Mouse (Mus musculus): ENCODE measurements around the gene Cntnap5b. TPM values are rescaled to one million over a fixed set of nuclear protein-coding genes. Genes with fewer than 3 reads are reported as not detected.
"Not testable (repeated sequence)": the region's sequence is repeated elsewhere in the genome, so short reads cannot be mapped to it uniquely, and the experiment has no call there.

The Cntnap5b gene
- 10 to 100 TPM; 17.0 to 17.3 TPM for total RNA-seq (2021)
- long read RNA-seq, experiment 1, partial matches to known transcripts: 0 of 3 reads
- long read RNA-seq, experiment 1, other reads (novel, unspliced or antisense): 3 of 3 reads
- long read RNA-seq, experiment 2, partial matches to known transcripts: 0 of 1 reads
- long read RNA-seq, experiment 2, other reads (novel, unspliced or antisense): 1 of 1 reads

DNA sequence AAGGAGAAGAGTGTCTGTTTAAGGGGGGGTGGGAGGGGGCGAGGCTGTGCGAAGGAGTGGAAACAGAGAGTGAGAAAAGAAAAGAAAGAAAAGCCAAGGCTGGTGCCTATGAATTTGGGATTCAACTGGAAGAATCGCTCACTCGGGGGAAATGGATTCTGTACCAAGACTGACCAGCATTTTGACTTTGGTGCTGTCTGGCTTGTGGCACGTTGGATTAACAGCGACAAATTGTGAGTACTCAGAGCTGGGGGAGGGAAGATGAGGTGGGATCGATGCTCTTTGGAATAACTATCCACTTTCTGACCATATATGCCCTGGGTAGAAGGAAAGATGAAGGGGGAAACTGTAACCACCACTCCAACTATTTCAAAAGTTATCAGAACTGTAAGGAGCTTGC lies at the start of gene Cntnap5b:
TSS of gene Cntnap5b (plus strand) at position 152 of the 400 bp plus-strand sequence.
- DNase-seq (ENCODE audit: low spot score in 2 of 2): no peak

DNA sequence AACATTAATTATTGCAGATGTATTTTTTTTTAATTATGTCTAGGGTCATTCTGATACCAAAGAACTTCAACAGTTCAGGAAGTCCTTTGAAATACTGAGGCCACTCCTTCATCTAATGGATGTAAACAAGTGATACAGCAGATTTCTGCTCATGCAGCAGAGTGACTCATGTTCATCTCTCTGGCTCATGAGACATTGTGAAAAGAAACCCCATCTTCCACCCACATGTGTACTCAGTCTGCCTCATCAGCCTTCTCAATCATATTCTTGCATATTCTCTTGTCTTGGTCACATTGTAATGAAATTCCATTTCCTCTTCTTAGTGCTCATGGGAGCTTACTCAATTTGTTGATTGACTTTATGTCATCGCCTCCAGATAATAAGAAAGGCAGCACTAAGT lies 12.6 kb upstream of the Cntnap5b start:
- no peak for DNase-seq (ENCODE audit: low spot score in 2 of 2)

DNA sequence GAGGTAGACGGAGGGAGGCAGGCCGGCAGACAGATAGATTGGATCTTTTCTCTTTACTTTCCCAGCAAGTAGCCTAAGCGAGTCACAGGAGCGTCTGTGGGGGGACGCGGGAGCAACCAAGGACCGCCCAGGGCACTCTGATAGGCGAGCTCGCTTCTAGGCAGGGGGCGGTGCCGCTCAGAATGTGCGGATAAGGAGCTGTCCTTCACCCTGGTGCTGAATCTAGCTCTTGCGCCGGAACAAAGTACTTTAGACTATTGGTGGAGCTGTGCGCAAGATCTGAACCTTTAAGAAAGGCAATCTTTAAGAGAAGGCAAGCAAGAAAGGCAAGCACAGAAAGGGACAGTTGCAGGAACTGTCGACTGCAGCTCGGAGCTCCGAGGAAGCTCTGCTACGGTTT lies 382 bp upstream of the Cntnap5b start:
- DNase-seq (ENCODE audit: low spot score in 2 of 2): peak; percentile 53 to 68

DNA sequence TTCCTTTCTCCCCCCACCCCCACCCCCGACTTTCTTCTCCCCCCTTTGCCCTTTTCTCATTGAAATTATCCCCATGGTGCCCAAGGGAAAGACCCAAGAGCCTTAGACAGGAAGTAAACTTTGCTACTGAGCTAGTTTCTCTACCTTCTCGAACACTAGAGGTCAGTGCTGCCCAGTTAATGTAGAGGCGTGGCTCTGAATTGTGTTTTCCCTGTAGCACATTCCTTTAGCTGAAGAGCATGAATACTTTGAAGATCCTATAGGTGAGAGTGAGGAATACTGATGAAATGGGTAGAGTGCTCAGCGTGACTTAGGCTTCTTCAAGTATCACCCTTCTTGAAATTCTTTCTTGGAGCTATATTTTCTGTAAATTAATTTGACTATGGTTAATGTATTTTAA lies 1.6 kb downstream of the Cntnap5b start:
- peak; percentile 59 to 67 for DNase-seq (ENCODE audit: low spot score in 2 of 2)

DNA sequence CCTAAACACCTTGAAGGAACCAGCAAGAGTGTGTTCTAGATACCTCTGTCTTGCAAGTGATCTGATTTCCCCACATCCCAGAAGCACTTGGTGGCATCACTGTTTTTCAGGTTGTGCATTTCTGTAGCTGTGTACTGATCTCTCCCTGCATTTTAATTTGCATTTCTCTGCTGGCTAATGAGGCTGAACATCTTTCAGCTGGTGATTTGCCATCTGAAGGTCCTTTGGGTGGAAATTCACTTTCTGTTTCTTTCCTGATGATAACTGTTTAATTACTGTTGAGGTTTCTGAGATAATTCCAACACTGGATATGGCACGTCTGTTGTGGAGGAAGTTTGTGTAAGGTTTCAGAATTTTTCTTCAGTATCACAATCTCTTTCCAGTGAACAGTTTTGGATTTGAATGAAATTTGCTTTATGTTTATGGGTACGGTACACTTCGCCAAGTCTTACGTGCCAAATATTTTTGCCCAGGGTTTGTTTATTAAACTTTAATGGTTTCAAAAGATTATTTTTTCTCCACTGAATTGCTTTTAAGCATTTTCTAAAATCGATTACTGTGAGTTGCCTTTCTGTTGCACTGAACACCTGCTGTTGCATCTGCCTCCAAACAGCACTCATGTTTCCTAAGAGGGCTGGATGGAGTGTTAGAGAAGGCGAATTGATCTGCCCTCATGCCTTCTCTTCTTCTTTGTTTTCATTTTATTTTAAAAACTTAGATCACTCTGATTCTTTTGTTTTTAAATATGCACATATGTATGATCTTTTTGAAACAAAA lies 41.0 kb downstream of the Cntnap5b start:
- no peak for DNase-seq (ENCODE audit: low spot score in 2 of 2)

DNA sequence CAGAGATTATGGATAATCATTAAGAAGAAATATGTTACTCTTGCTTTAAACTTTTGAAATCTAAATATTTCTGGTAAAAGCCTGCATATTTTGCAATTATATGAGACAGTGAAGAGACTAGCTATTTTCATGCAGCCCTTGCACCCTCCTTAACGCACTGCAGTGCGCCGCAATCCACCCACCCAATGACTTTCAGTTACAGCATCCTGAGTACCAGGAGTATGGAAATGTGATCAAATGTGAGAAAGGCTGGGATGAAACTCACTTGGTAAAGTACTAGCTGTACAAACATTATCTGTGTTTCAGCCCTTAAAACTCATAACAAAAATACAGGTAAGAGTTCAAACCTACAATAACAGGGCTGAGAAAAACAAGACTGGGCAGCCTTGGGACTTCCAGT lies 99.8 kb downstream of the Cntnap5b start:
- DNase-seq (ENCODE audit: low spot score in 2 of 2): peak in 1 of 2 experiments; percentile 5

DNA sequence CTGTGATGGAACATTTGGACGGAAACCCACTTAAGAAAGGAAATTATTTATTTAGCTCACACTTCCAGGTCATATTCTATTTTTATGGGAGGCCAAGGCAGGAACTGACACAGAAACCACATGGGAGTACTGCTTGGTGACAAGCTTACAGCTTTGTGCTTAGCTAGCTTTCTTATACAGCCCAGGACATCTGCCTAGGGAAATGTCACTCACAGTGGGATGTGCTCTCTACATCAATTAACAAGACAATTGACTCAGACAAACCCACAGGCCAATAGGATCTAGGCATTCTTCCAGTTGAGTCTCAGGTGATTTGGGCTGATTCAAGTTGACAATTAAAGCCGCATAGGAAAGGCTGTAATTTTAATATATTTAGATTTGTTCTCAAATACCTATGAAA lies 135.2 kb downstream of the Cntnap5b start:
- no peak for DNase-seq (ENCODE audit: low spot score in 2 of 2)

DNA sequence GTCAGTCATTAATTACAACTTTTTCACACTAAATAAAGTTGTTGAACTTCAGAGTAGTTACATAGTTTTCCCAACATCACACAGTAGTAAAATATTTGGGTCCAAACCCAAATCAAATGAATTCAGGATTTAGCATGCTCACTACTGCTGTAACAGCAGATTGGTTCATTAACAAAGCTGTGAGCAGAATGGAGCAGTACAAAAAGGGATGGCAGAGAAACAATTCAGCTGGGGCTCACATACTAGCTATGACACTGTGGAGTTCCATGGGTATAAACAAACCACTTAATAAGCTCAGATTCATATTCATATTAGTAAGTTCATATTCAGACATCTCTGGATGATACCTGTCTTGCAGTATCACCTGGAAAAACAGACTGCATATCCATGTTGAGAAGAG lies 170.9 kb downstream of the Cntnap5b start:
- no peak for DNase-seq (ENCODE audit: low spot score in 2 of 2)

DNA sequence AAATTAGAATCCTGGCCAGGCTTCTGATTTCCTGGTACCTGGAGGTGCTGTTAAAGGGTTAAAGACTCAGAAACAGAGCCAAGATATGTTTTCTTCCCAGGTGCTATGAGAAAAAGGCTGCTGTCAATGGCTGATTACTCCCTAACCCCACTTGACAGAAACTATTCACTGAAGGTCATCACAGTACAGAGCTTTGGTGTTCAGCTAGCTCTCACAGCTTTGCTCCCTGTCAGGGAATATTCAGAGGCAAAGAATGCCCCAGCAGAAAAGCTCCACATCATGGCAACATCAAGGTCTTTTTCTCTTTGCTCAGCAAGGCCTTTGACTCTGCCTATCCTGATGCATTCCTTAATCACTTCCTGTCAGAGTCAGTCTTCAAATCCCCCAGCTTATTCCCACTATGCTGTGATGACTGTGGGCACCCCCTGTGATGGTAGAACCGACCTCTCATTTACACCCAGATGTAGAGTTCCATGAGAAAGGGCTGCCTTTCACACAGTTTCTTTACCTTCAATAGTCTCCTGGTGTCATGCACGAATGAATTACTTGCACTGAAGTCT lies 186.9 kb downstream of the Cntnap5b start:
- no peak for DNase-seq (ENCODE audit: low spot score in 2 of 2)

DNA sequence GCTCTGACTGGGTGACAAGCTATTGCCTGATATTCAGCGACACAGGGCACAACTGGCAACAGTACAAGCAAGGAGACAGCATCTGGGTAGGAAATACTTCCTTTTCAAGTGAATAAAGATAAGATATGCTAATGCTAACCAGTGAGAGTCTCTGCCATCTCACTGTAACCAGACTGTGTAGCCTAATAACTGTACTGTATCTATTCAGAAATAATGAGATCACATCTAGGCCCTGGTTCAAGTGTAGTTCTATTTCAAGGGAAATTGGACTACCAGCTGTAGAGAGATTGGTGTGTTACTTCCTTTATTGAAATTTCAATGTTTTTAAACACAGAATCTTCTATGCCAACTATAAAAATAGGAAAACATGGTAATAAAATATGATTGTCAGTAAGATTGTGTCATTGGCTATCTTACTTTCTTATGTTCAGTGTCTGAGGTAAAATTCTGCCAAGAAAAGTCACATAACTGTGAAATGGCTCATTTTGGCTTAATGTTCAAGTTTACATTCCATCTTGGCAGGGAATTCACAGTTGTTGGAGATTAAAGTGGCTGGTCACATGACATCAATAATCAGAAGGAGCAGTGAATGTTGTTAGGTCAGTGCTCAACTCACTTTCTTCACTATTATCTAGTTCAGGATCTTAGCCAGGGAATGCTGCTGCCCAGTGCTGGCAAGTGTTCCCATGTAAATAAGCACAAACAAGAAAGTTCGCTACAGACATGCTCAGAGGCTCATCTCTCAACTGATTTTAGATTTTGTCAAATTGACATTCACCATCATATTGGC lies 194.9 kb downstream of the Cntnap5b start:
- no peak for DNase-seq (ENCODE audit: low spot score in 2 of 2)

DNA sequence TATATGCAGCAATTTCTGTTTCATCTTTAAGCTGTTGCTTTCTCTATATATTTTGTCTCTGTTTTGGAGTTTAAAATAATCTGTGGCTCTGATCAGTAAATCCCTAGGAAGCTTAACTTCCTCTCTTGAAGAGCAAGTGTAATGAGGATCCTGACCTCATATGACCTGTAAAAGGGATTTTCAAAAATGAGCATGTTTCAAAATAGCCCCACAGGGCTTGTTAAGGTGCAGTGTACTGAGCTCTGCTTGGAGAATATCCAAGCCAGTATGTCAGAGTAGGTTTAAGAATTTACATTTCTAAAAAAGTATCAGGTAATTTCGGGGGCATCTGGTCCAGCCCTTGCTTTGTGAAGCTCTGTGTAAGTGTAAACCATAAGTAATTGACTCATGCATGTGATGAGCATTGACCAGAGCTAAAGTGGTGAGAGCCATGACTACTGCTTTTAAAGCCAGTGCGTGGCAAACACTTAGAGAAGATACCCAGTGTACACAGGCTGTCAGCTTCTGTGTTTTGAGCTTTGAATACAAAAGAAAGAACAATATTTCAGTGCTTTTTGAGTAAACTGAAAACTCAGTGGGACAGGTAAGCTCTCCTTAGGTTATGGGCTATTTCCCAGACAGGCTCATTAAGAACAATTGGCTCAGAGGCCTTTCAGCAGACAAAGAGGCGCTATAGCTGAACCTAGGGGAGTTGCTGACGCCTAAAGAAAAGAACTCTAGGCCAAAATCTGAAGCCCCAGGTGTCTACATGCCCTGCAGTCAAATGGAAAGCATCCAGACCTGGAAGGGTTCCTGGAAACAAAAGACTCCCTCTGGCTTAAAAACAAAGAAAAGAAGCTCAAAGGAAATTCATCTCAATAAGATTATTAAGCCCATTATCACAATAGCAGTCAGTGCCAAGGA lies 197.9 kb downstream of the Cntnap5b start:
- DNase-seq (ENCODE audit: low spot score in 2 of 2): no peak

DNA sequence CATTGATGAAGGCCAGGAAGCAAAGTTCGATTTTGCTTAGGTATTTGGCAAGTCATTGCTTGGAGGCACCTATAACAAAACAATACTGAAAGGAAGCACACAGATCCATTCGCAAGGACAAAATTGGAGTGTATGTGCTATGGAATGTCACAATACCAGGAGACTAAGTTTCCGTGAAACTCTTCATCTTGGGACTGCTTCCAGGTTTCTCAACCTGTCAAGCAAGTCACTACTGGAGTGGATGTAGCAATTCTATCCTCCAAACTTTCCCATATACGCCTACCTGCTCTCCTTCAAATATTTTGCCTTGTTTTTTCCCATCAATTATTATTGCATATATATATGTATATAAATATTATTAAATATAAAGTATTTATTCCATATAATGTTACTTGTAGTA lies 228.7 kb downstream of the Cntnap5b start:
- not testable (repeated sequence) for DNase-seq (ENCODE audit: low spot score in 2 of 2)

DNA sequence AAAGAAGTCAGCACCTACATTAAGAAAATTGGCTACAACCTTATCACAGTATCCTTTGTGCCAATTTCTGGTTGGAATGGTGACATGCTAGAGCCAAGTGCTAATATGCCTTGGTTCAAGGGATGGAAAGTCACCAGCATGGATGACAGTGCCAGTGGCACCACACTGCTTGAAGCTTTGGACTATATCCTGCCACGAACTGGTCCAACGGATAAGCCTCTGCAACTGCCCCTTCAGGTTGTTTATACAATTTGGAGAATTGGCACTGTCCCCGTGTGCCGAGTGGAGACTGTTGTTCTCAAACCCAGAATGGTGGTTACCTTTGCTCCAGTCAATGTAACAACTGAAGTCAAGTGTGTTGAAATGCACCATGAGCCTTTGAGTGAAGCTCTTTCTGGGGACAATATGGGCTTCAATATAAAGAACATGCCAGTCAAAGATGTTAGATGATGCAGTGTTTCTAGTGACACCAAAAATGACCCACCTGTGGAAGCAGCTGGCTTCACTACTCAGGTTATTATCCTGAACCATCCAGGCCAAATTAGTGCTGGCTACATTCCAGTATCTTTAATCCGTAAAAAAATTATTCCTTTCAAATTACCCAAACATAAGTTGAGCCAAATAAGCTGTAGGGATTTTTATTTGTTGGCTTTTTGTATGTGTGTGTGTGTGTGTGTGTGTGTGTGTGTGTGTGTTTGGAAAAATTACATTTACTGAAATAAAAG lies 233.6 kb downstream of the Cntnap5b start:
- DNase-seq (ENCODE audit: low spot score in 2 of 2): no peak

DNA sequence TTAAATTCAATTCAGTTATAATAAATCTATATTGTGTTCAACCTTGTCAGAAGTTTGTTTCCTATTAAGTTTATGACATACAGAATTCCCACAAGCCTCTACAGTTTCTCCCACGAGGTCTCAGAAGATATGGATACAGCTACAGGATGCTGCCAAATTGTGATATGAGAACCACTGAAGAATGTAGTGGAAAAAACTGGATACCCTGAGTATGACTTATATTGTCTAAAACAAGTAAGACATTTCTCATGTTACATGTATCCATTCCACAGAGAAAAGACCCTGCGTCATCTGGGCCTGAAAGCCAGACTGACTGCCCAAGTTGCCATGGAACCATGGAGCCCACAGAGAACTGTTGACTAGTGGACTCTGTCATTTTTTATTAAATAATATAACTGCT lies 269.2 kb downstream of the Cntnap5b start:
- no peak for DNase-seq (ENCODE audit: low spot score in 2 of 2)

DNA sequence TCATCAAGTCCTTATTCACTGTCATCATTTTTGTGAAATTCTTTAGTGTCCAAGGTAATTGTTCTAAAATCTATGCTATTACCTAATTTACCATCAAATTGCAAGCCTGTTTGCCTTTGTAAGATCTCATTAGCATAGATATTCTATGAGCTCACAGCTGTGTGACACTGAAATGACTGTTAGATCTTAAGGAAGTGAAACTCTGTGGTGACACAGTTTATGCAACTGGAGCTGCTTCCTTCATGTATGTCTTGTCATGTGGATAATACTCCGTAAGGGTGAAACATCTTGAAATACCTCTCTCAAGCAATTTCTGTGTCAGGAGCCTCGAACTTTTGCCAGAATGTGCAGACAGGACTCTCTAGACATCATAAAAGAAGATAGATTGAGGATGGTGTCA lies 307.2 kb downstream of the Cntnap5b start:
- DNase-seq (ENCODE audit: low spot score in 2 of 2): no peak

DNA sequence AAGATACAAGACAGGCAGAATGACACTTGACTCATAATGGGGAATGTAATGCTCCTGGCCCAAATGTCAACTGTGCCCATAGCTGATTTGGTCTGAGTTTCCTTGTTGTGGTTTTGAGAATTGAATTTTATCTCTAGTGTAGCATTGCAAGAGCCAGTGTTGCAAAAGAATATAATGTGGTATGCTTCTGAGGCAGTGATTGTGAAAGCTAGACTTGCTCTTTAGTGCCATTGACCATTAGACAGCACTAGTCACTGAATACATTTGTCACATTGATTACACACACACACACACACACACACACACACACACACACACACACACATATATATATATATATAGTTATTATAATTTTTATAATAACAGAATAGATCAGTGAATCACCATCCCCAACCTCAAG lies 328.0 kb downstream of the Cntnap5b start:
- DNase-seq (ENCODE audit: low spot score in 2 of 2): no peak

DNA sequence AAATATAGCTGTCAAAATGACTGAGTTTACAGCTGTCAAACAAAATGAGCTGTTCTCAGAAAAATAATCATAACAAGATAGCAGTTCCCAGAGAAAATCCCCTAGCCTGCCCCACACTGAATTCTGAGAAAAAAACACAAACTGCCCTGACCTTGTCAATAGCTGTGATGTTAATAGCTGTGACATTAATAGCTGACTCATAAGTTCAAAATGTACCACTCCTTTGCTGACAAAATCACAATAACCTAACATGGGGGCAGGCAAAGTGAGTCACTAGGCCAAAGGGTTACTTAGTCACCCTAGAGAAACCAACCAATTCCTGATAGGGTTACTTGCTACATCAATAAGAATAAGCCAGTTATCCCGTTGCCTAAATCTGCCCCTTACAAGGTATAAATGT lies 328.5 kb downstream of the Cntnap5b start:
- no peak for DNase-seq (ENCODE audit: low spot score in 2 of 2)

DNA sequence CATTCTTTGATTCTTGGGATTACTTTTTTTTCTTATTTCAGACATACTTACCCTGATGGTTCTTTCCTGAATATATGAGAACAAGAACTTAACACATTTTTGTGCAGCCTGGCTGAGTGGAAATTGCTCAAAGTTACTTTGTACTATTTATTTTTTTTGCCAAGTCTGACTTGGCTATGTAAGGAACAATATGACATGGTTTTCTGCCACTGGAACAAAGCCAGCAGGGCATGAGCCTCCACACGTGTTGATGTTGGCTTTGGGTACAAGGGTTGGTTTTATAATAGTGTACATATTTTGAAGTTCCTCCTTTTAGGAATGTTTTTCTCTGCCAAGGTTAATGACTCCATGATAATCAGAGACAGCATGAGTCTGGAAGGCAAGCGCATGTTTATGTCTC lies 331.8 kb downstream of the Cntnap5b start:
- DNase-seq (ENCODE audit: low spot score in 2 of 2): peak in 1 of 2 experiments; percentile 4

DNA sequence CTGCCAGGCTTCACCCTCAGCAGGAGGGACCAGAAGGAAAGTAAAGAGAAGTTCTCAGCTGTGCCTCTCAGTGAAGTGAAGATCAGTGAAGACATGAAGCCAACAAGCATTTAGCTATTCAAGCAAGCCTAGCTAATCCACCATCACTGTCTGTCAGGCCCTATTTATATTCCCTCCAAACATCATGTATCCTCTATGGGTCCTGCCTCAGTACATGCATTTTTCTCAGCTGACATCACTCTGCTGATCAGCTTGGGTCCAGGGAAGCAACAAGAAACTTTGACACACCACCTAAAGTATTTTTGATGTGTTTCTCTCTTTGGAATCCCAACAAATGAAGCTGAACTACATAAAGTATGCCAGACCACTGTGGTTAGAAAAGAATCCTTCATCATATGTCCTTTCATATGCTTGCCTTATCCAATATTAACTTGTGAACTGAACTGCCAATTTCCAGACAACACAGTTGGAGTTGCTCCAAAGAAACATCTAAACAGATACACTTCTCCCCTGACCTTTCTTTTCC lies 349.9 kb downstream of the Cntnap5b start:
- DNase-seq (ENCODE audit: low spot score in 2 of 2): no peak

Data from left cerebral cortex, adult 18-20 months (tissue).